Mouse (Mus musculus): ENCODE results near the gene Tm4sf19. TPM values are rescaled to one million over a fixed set of nuclear protein-coding genes. Genes with fewer than 3 reads are reported as not detected.

Gene Tm4sf19
- polyA plus RNA-seq, 1 experiment, result 0.10 TPM

GRCm38 (mm10) chr16:32446563-32447138 lies 46.3 kb downstream of the Tm4sf19 start:
- no peak for TF ChIP-seq POLR2A (IDR thresholded peaks at IDR 0.05; ENCODE audit: borderline replicate concordance, extremely low read depth, insufficient read depth, insufficient read length, poor library complexity, severe bottlenecking)
- no peak for TF ChIP-seq CTCF (IDR thresholded peaks at IDR 0.05; ENCODE audit: borderline replicate concordance, extremely low read depth, insufficient read depth, insufficient read length)

GRCm38 (mm10) chr16:32449665-32450064 lies 49.4 kb downstream of the Tm4sf19 start:
- TF ChIP-seq CTCF (IDR thresholded peaks at IDR 0.05; ENCODE audit: borderline replicate concordance, extremely low read depth, insufficient read depth, insufficient read length), result no peak
- no peak for TF ChIP-seq POLR2A (IDR thresholded peaks at IDR 0.05; ENCODE audit: borderline replicate concordance, extremely low read depth, insufficient read depth, insufficient read length, poor library complexity, severe bottlenecking)

More at GRCm38 (mm10) chr16:32446563-32447138, 46.3 kb downstream of the Tm4sf19 start:
- no peak for DNase-seq (ENCODE audit: low read depth)

GRCm38 (mm10) chr16:32450133-32450532 lies 49.8 kb downstream of the Tm4sf19 start:
- no peak for DNase-seq (ENCODE audit: low read depth)
- TF ChIP-seq POLR2A (IDR thresholded peaks at IDR 0.05; ENCODE audit: borderline replicate concordance, extremely low read depth, insufficient read depth, insufficient read length, poor library complexity, severe bottlenecking) (no peak), CTCF (IDR thresholded peaks at IDR 0.05; ENCODE audit: borderline replicate concordance, extremely low read depth, insufficient read depth, insufficient read length) (no peak)

More at GRCm38 (mm10) chr16:32449665-32450064, 49.4 kb downstream of the Tm4sf19 start:
- no peak for DNase-seq (ENCODE audit: low read depth)

- no peak for DNase-seq (ENCODE audit: low read depth)
- TF ChIP-seq CTCF (IDR thresholded peaks at IDR 0.05; ENCODE audit: borderline replicate concordance, extremely low read depth, insufficient read depth, insufficient read length) (no peak), POLR2A (IDR thresholded peaks at IDR 0.05; ENCODE audit: borderline replicate concordance, extremely low read depth, insufficient read depth, insufficient read length, poor library complexity, severe bottlenecking) (no peak)
These were observed 52.8 kb downstream of the Tm4sf19 start for GRCm38 (mm10) chr16:32453102-32453501.

GRCm38 (mm10) chr16:32454646-32455045 lies 54.3 kb downstream of the Tm4sf19 start:
- TF ChIP-seq POLR2A (IDR thresholded peaks at IDR 0.05; ENCODE audit: borderline replicate concordance, extremely low read depth, insufficient read depth, insufficient read length, poor library complexity, severe bottlenecking) (no peak), CTCF (IDR thresholded peaks at IDR 0.05; ENCODE audit: borderline replicate concordance, extremely low read depth, insufficient read depth, insufficient read length) (no peak)
- DNase-seq (ENCODE audit: low read depth), result no peak

- DNase-seq (ENCODE audit: low read depth), result no peak
- no peak for TF ChIP-seq CTCF (IDR thresholded peaks at IDR 0.05; ENCODE audit: borderline replicate concordance, extremely low read depth, insufficient read depth, insufficient read length)
- no peak for TF ChIP-seq POLR2A (IDR thresholded peaks at IDR 0.05; ENCODE audit: borderline replicate concordance, extremely low read depth, insufficient read depth, insufficient read length, poor library complexity, severe bottlenecking)
These were observed 55.8 kb downstream of the Tm4sf19 start for GRCm38 (mm10) chr16:32456086-32456485.

GRCm38 (mm10) chr16:32456761-32457160 lies 56.5 kb downstream of the Tm4sf19 start:
- no peak for DNase-seq (ENCODE audit: low read depth)

More at GRCm38 (mm10) chr16:32456761-32457160, 56.5 kb downstream of the Tm4sf19 start:
- no peak for TF ChIP-seq CTCF (IDR thresholded peaks at IDR 0.05; ENCODE audit: borderline replicate concordance, extremely low read depth, insufficient read depth, insufficient read length)
- TF ChIP-seq POLR2A (IDR thresholded peaks at IDR 0.05; ENCODE audit: borderline replicate concordance, extremely low read depth, insufficient read depth, insufficient read length, poor library complexity, severe bottlenecking), result no peak

Other genes starting within 250 kb of the Tm4sf19 start
- 6.8 and 8.8 TPM in 2 replicates for gene Nrros, start 234.9 kb upstream of the Tm4sf19 start, polyA plus RNA-seq (2012; rRNA removed)
- gene Bex6, start 220.7 kb upstream of the Tm4sf19 start, polyA plus RNA-seq (2012; rRNA removed), result not detected in 2 replicates
- 22.1 and 27.0 TPM in 2 replicates for gene Fbxo45, start 153.3 kb upstream of the Tm4sf19 start, polyA plus RNA-seq (2012; rRNA removed)
- gene Wdr53, start 153.3 kb upstream of the Tm4sf19 start, polyA plus RNA-seq (2012; rRNA removed), result 9.9 and 12.3 TPM in 2 replicates
- gene Smco1, start 129.0 kb upstream of the Tm4sf19 start, polyA plus RNA-seq (2012; rRNA removed), result 0.05 and 0.11 TPM in 2 replicates
- 14.5 and 16.0 TPM in 2 replicates for gene Rnf168, start 123.0 kb upstream of the Tm4sf19 start, polyA plus RNA-seq (2012; rRNA removed)
- 29.4 and 40.0 TPM in 2 replicates for gene Ubxn7, start 68.2 kb upstream of the Tm4sf19 start, polyA plus RNA-seq (2012; rRNA removed)
- 19.1 and 23.6 TPM in 2 replicates for gene Tctex1d2, start 19.2 kb downstream of the Tm4sf19 start, polyA plus RNA-seq (2012; rRNA removed)
- 28.1 and 37.2 TPM in 2 replicates for gene Pcyt1a, start 30.4 kb downstream of the Tm4sf19 start, polyA plus RNA-seq (2012; rRNA removed)
- gene Slc51a, start 87.4 kb downstream of the Tm4sf19 start, polyA plus RNA-seq (2012; rRNA removed), result 0.04 and 0.06 TPM in 2 replicates
- 0.15 TPM in 1 of 2 replicates, not detected in the other for gene Zdhhc19, start 95.8 kb downstream of the Tm4sf19 start, polyA plus RNA-seq (2012; rRNA removed)
- gene Tfrc, start 208.4 kb downstream of the Tm4sf19 start, polyA plus RNA-seq (2012; rRNA removed), result 49.0 and 52.2 TPM in 2 replicates
- 127 and 134 TPM in 2 replicates for gene Tnk2, start 243.4 kb downstream of the Tm4sf19 start, polyA plus RNA-seq (2012; rRNA removed)